Mouse (Mus musculus): ENCODE data around the gene Ints7. TPM values are rescaled to one million over a fixed set of nuclear protein-coding genes. Genes with fewer than 3 reads are reported as not detected.

The Ints7 gene
- polyA plus RNA-seq, 1 experiment: 14.2 TPM

DNA sequence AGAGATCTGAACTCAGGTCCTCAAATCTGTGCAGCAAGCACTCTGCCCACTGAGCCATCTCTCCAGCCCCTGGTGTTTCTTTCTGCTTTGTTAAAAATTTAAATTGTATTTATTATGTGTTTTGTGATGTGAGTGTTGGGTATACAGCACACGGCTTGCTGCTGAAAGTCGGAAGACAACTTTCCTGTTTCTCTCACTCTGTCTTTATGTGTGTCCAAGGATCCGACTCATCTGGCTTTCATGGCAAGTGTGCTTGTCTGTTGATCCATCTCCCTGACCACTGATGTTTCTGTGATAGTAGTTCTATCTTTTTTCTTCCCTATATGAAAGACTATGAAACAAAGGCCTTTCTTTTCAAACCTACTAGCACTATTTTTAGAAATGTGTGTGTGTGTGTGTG lies 65.4 kb downstream of the Ints7 start:
- Histone ChIP-seq H3K4me3 (ENCODE audit: insufficient read depth, low read length) (no peak overlapping the region), H3K4me1 (ENCODE audit: control insufficient read depth, insufficient read depth, low read length) (peaks cover 8% of the 10 kb centered on the region), H3K27ac (ENCODE audit: insufficient read depth, low read depth, low read length) (no peak overlapping the region)
- no peak for TF ChIP-seq POLR2A (IDR thresholded peaks at IDR 0.05; ENCODE audit: borderline replicate concordance, low read depth, low read length)
- TF ChIP-seq CTCF (IDR thresholded peaks at IDR 0.05; ENCODE audit: low read depth, low read length): no peak

DNA sequence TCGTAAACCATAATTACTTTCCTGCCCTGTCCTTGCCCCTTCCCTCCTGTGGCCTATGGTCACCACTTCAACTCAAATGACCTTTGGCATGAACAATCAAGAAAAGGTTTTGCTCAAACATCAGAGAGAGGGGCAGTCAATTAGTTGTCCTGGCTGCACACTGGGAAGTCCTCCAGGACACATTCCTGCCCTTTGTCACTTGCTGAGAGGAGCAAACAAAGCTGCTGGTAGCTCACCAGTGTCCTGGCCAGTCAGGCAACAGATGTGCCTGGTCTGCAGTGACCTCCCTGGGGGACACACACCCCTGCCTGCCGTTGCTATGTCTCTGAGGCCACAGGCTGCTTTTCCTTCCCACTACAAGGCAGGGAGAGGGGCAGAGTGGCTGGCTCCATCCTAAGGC lies 66.0 kb downstream of the Ints7 start:
- Histone ChIP-seq H3K4me3 (ENCODE audit: insufficient read depth, low read length) (no peak overlapping the region), H3K27ac (ENCODE audit: insufficient read depth, low read depth, low read length) (no peak overlapping the region), H3K4me1 (ENCODE audit: control insufficient read depth, insufficient read depth, low read length) (peaks cover 8% of the 10 kb centered on the region)
- TF ChIP-seq POLR2A (IDR thresholded peaks at IDR 0.05; ENCODE audit: borderline replicate concordance, low read depth, low read length): no peak
- no peak for TF ChIP-seq CTCF (IDR thresholded peaks at IDR 0.05; ENCODE audit: low read depth, low read length)

DNA sequence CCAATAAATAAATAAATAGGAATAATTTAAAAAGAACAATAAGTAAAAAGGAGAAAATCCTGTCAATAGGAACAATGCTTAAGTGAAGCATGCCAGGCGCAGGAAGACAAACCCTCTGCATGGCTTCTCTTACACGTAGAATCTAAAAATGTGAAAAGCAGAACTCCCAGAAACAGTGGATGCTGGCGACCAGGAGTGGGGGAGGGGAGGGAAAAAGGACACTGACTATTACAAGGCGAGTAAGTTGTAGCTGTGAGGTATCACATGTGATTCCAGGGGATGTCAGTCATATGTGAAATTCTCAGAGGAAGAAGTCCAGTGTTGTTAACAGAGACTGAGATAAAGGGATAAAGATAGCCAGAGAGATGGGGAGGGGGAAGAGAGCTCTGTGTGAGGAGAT lies 67.5 kb downstream of the Ints7 start:
- TF ChIP-seq CTCF (IDR thresholded peaks at IDR 0.05; ENCODE audit: low read depth, low read length): no peak
- TF ChIP-seq POLR2A (IDR thresholded peaks at IDR 0.05; ENCODE audit: borderline replicate concordance, low read depth, low read length): no peak
- Histone ChIP-seq H3K27ac (ENCODE audit: insufficient read depth, low read depth, low read length) (no peak overlapping the region), H3K4me1 (ENCODE audit: control insufficient read depth, insufficient read depth, low read length) (peaks cover 8% of the 10 kb centered on the region), H3K4me3 (ENCODE audit: insufficient read depth, low read length) (no peak overlapping the region)

- TF ChIP-seq CTCF (IDR thresholded peaks at IDR 0.05; ENCODE audit: low read depth, low read length) (no peak), POLR2A (IDR thresholded peaks at IDR 0.05; ENCODE audit: borderline replicate concordance, low read depth, low read length) (no peak)
- Histone ChIP-seq H3K4me3 (ENCODE audit: insufficient read depth, low read length) (no peak overlapping the region), H3K4me1 (ENCODE audit: control insufficient read depth, insufficient read depth, low read length) (peaks cover 8% of the 10 kb centered on the region), H3K27ac (ENCODE audit: insufficient read depth, low read depth, low read length) (no peak overlapping the region)
Observed at GRCm38 (mm10) chr1:191645921-191646320, 70.5 kb downstream of the Ints7 start.

- H3K4me1 ChIP-seq (ENCODE audit: control insufficient read depth, insufficient read depth, low read length): peaks cover 5% of the 10 kb centered on the region
- H3K27ac ChIP-seq (ENCODE audit: insufficient read depth, low read depth, low read length): no peak overlapping the region
- TF ChIP-seq CTCF (IDR thresholded peaks at IDR 0.05; ENCODE audit: low read depth, low read length): no peak
- no peak for TF ChIP-seq POLR2A (IDR thresholded peaks at IDR 0.05; ENCODE audit: borderline replicate concordance, low read depth, low read length)
- H3K4me3 ChIP-seq (ENCODE audit: insufficient read depth, low read length): no peak overlapping the region
Observed at GRCm38 (mm10) chr1:191647590-191647989, 72.2 kb downstream of the Ints7 start.

GRCm38 (mm10) chr1:191659441-191659840 lies 84.0 kb downstream of the Ints7 start:
- TF ChIP-seq POLR2A (IDR thresholded peaks at IDR 0.05; ENCODE audit: borderline replicate concordance, low read depth, low read length) (no peak), CTCF (IDR thresholded peaks at IDR 0.05; ENCODE audit: low read depth, low read length) (no peak)
- H3K4me3 ChIP-seq (ENCODE audit: insufficient read depth, low read length): no peak overlapping the region
- no peak overlapping the region for H3K27ac ChIP-seq (ENCODE audit: insufficient read depth, low read depth, low read length)
- peaks cover 14% of the 10 kb centered on the region for H3K4me1 ChIP-seq (ENCODE audit: control insufficient read depth, insufficient read depth, low read length)

- H3K27ac ChIP-seq (ENCODE audit: insufficient read depth, low read depth, low read length): no peak overlapping the region
- H3K4me1 ChIP-seq (ENCODE audit: control insufficient read depth, insufficient read depth, low read length): peaks cover 14% of the 10 kb centered on the region
- TF ChIP-seq CTCF (IDR thresholded peaks at IDR 0.05; ENCODE audit: low read depth, low read length): no peak
- TF ChIP-seq POLR2A (IDR thresholded peaks at IDR 0.05; ENCODE audit: borderline replicate concordance, low read depth, low read length): no peak
- H3K4me3 ChIP-seq (ENCODE audit: insufficient read depth, low read length): no peak overlapping the region
Observed at GRCm38 (mm10) chr1:191661019-191661796, 85.8 kb downstream of the Ints7 start.

DNA sequence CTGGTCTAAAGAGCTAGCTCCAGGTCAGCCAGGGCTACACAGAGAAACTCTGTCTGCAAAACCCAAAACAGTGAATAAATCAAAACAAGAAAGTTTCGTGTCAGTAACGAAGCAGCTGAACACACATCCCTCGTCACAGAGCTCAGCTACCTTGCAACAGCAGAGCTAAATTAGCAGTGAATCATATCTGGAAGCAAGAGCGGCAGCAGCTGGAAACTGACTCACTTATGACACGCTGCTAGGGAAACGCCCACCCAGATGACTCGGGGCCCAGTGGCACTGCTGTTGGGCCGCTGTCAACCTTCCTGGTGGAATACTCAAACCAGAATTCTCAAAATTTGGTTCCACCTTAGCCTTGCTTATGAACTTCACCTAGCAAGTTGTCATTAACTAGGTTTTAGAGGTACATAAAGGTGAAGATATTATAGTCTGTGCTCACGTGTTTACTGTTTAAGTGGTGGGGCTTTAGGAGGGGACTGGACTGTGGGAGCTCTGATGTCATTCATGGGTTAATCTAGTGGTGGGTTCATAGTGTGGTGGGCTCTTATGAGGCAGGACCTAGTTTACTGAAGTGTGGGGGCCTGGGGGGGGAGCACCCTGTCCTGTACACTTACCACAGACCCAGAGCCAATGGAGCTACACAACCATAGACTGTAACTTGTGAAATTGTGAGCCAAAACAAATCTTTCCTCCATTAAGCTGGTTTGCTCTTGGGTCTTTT lies 86.9 kb downstream of the Ints7 start:
- TF ChIP-seq POLR2A (IDR thresholded peaks at IDR 0.05; ENCODE audit: borderline replicate concordance, low read depth, low read length) (no peak), CTCF (IDR thresholded peaks at IDR 0.05; ENCODE audit: low read depth, low read length) (no peak)
- no peak overlapping the region for H3K27ac ChIP-seq (ENCODE audit: insufficient read depth, low read depth, low read length)
- peaks cover 14% of the 10 kb centered on the region for H3K4me1 ChIP-seq (ENCODE audit: control insufficient read depth, insufficient read depth, low read length)

DNA sequence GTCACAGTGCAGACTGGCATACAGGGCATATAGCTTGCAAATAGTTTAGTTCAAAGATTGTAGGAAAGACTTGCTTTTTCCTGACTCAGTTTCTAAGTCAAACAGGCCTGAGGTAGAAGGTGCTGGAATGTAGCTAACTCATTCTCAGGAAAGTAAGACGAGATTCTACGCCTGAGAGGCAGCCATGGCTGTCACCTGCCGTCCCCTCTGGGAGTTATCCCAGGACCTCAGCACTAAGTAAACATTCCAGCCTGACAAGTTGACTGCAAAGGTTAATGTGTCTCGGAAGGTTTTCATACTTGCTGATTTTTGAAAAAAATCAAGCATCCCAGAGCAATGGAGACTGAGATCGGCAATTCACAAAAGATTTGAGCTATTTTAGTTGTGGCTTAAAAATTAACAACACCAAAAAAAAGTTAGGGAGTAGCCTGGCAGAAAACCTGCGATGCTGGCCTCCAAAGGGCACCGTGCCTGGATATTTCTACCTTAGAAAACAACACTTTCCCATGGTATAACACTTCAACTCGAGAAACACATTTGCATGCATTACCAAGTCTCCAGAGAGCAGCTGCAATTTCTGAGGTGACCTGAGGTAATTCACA lies 87.6 kb downstream of the Ints7 start:
- Histone ChIP-seq H3K27ac (ENCODE audit: insufficient read depth, low read depth, low read length) (no peak overlapping the region), H3K4me1 (ENCODE audit: control insufficient read depth, insufficient read depth, low read length) (peaks cover 14% of the 10 kb centered on the region), H3K4me3 (ENCODE audit: insufficient read depth, low read length) (no peak overlapping the region)
- no peak for TF ChIP-seq CTCF (IDR thresholded peaks at IDR 0.05; ENCODE audit: low read depth, low read length)
- TF ChIP-seq POLR2A (IDR thresholded peaks at IDR 0.05; ENCODE audit: borderline replicate concordance, low read depth, low read length): no peak

More for the DNA sequence above, 86.9 kb downstream of the Ints7 start:
- H3K4me3 ChIP-seq (ENCODE audit: insufficient read depth, low read length): peak overlapping the region; percentile 5; the same call in 1 of the 2 replicates

GRCm38 (mm10) chr1:191663603-191664002 lies 88.2 kb downstream of the Ints7 start:
- Histone ChIP-seq H3K4me1 (ENCODE audit: control insufficient read depth, insufficient read depth, low read length) (peaks cover 14% of the 10 kb centered on the region), H3K4me3 (ENCODE audit: insufficient read depth, low read length) (no peak overlapping the region), H3K27ac (ENCODE audit: insufficient read depth, low read depth, low read length) (no peak overlapping the region)
- TF ChIP-seq POLR2A (IDR thresholded peaks at IDR 0.05; ENCODE audit: borderline replicate concordance, low read depth, low read length): no peak
- no peak for TF ChIP-seq CTCF (IDR thresholded peaks at IDR 0.05; ENCODE audit: low read depth, low read length)

Measured in bone marrow macrophage, adult 2 months (primary cell).